Mouse (Mus musculus): ENCODE measurements around the gene Gm21497.
"Not testable (repeated sequence)": the region's sequence is repeated elsewhere in the genome, so short reads cannot be mapped to it uniquely, and the experiment has no call there.

Gene Gm21497

DNA sequence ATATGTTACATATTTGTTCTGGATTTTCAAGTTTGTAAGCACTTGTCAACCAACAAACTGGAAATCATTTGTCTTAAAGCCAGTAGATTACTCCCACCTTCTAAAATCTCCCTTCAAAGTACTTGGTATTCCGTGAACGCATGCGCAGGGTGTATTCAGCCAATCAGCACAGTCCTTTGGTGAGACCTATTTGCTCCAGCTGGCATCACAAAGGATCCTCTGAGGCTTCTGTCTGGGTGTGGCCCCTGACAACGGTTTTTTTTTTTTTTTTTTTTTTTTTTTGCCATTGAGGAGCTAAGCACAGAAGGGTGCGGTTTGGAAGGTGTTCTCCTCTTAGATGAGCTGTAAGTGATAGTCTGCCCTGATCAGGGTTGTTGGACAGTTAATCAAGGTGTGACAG lies at the start of gene Gm21497:
Gene Gm21497 (plus strand): TSS at position 301 of the 400 bp plus-strand sequence.
- not testable (repeated sequence) for DNase-seq (ENCODE audit: low spot score in 2 of 2)

Data from frontal cortex, postnatal 10 days (tissue).